Mouse (Mus musculus) T-helper 1 cell (primary cell): ENCODE data around the gene C130050O18Rik.

ENCODE experiments used
- in situ Hi-C: fragments of 300-600 bp; cut with MboI, MseI; formaldehyde crosslinking; loops from one replicate; pipeline ENCODE4 v1.15.1; 2025; ENCODE audit warnings: high pct_unique_total_duplicates

Gene C130050O18Rik

DNA sequence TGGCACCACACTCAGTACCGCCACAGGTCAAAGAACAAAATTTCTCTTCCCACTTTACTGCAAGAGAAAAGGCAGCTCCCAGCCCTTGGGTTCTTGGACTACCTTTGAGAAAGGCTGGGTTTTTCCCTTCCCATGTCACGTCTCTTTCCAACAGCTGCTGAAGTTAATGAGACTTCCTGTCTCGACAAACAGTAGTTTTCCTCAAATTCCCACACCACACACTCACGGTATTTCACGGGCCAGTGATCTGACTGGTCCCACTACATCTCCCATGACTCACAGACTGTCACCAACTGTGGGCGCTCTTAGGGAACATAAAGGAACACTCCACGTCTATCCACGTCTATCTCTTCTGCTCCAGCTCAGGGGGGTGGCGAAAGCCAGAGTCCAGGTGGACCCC is 20.1 kb downstream of the C130050O18Rik start:
- in situ Hi-C loops: loop anchor here (25.0 kb wide), 1 partner anchor 563 kb away; no protein-coding TSS in a partner anchor

DNA sequence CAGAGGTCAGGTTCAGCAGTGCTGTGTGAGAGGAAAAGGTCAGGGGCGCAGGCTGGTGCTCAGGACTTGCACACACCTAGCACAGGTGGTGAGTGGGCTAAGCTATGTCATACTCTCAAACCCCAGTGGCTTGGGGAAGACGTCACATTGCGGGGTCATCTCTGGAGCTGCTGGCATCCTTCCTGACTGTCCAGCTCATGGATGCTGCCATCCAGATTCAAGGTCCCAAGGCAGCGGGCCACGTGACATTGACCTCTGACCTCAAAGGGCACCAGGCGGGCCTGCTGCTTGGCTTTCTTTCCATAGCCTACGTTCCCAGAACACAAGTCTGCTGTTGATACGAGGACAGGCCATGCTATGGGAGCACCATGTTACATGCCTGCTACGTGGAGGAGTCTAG is 21.9 kb downstream of the C130050O18Rik start:
- in situ Hi-C loops: loop anchor here (25.0 kb wide), 1 partner anchor 565 kb away; no protein-coding TSS in a partner anchor

DNA sequence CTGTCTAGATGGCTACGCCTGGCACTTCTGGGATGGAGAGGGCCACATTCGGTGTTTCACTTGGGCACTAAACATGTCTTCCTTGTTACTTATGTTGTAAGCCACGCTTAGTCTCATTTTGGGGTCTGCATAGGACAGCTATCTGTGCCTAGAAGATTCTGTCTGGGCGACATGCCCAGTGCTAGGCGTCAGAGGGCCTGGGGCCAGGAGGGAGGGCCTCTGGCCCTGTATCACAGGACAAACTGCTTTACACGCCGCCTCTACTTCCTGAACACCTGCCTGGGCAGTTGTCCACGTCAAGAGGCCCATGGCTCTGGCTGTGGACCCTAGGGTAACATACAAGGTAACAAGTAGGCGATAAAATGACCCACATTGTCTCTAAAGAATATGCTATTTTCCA is 22.9 kb downstream of the C130050O18Rik start:
- in situ Hi-C loops: loop anchor here (25.0 kb wide), 1 partner anchor 566 kb away; no protein-coding TSS in a partner anchor

DNA sequence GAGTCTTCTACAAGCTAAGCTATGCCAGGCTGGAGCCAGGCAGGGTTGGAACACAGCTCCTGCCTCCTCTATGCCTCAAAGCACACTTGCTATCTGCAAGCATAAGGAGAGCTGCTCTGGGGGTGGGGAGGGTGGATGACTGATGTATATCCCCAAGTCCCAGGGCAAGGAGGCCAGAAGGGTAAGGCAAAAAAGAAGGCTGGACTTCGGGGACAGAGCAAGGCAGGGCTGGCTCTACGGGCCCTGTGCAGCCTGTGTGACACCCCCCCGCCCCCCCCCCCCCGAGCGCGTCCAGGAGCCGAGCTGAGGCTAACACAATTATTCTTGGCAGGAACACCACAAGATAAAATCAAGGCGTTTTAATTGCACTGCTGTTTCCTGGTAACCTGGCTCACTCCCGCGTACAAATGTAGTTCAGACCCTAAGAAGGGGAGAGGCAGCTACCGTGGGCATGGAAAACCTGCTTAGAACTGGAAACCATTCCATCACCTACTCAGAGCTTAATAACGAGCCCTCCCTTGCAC is 24.8 kb downstream of the C130050O18Rik start:
- in situ Hi-C loops: loop anchor here (25.0 kb wide), 1 partner anchor 568 kb away; no protein-coding TSS in a partner anchor

DNA sequence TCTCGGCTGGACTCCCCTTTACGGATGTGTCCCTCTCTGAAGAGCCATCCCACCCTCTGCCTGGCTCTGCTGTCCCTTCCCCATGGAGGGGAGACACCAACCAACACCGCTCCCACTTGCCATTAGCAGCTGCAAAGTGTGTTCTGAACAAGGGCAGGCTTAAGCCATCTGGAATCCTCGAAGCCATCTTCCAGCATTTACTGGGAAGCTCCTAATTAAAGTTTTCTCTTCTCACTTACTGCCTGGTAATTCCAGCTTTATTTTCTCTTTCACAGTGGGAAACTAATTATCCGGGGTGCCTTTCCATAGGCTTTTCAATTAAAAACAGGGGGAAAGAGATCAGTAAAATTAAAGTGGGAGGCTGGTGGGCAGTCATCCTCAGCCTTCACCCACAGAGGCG is 27.3 kb downstream of the C130050O18Rik start:
- in situ Hi-C loops: loop anchor here (25.0 kb wide), 1 partner anchor 570 kb away; no protein-coding TSS in a partner anchor

DNA sequence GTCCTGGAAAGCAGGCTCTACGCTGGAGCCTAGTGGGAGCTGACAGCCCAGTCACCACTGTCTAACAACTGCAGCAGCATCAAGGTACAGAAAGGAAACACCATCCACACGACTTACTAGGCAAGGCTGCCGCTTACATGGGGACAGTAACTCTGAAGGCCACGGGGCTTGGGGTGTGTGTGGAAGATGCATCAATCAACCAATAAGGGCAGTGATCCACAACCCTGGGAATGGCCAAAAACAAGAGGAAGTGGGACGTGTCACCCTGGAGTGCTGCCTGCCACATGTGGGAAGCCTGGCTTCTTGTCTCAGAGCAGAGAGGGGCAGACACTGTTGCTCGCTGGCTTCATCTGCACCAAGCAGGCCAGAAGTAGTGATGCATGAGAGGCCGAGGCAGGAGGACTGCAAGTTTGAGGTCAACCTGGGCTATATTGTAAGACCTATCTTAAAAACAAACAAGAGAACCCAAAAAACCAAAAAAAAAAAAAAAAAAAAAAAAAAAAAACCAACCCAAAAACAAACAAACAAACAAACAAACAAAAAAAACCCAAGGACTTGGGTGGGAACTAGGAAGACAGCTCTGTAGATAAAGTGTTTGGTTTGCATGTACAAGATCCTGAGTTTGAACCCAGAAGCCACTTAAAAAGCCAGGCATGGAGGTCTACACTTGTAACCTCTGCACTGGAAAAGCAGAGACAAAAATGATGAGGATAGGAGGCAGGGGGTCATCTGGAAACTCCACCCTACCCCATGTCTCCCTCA is 27.8 kb downstream of the C130050O18Rik start:
- in situ Hi-C loops: loop anchor here (25.0 kb wide), 1 partner anchor 571 kb away; no protein-coding TSS in a partner anchor

DNA sequence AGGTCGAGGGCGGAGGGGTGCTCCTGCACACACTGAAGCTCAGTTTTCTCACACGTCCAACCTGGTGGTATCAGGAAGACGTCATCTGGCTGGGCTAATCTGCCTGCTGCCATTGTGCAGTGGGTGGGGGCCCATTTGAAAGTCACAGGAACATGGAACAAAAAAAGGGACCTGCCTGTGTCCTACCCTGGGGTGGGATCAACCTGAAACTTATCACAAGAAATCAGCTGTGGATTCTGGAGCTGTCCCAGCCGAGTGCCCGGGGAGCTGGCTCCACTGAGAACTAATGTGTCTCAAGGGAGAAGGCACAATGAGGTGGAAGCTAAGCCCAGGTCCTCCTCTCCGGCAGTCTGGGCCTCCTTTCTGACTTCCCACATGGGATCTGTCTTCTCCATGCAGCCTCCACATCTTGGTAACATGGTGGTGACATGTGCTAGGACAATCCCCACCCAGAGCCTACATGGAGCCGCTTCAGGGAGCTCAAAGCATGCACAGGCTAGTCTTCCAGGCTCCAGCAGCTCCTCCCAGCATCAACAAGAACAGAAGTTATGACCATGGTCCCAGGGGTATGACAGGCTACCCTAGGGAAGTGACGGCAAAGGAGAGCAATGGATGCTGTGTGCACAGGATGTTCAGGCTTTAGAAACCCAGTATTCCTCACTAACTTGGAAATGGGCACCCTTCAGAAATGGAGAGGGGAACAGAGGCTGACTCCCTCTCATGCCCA is 28.9 kb downstream of the C130050O18Rik start:
- in situ Hi-C loops: loop anchor here (25.0 kb wide), 1 partner anchor 572 kb away; no protein-coding TSS in a partner anchor

DNA sequence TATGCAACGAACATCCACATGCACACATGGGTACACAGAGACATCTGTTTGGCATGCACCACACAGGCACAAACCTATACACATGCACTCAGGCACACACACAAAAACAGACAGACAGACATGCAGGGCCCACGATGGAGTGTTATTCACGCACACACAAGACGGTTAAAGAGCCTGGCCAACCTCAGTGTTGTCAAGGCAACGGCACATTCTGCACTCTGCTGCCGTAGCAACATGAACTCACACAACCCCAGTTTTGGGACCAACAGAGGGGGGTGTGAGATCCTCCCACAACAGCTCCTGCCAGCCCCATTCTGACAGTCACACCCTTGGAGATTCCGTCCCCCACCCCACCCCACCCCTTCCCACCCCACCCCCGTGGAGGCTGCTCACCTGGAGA is 29.9 kb downstream of the C130050O18Rik start:
- in situ Hi-C loops: loop anchor here (25.0 kb wide), 1 partner anchor 573 kb away; no protein-coding TSS in a partner anchor

DNA sequence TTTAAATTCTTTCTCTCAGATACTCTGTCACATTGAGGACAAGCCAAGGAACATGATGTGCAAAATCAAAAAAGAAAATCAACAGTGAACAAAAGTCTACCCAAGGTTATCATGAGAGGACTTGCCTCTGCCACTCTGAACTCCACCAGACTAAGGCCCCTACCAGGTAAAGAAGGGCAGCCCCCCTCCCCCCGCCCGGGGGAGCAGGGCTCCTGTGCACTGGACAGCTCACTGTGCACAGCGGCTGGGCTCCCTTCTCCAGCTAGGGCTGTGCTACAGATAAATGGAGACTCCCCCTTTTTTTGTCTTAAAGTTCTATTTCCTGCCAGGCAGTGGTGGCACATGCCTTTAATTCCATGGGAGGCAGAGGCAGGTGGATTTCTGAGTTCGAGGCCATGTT is 32.7 kb downstream of the C130050O18Rik start:
- in situ Hi-C loops: loop anchor here (25.0 kb wide), 1 partner anchor 575 kb away; no protein-coding TSS in a partner anchor

DNA sequence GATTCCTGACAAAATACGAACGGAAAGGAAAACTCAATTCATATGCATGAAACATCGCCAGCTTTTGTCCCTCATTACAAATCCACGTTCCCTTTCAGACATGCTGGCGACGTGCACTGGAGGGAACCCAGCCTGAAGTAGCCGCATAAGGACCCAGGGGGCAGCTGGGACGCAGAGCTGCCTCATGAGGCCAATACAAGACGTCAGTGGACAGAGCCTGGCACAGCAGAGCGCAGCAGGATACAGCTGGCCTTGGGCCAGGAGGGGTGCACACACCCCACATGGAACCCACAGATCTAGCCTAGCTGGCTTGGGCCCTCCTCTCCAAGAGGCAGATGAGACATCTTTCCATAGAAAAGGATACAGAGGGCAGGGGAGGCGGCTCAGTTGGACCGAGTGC is 33.4 kb downstream of the C130050O18Rik start:
- in situ Hi-C loops: loop anchor here (25.0 kb wide), 1 partner anchor 576 kb away; no protein-coding TSS in a partner anchor

DNA sequence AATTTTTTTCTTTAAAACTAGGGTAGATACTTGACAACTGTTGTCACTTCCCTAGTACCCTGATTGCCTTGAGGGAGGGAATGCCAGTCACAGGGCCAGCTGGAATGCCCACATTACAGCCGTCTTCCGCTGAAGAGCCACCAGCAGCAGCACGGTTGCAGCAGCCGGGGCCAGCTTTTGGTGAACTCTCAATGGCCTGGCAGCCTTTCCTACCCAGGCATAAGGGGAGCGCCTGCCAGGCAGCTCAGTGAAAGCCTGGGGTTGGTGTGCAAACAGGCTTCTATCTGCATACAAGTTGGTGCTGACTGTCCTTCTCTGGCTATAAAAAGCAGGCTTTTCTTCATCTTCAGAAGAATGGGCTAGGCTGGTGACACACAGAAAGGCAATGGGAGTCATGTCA is 35.4 kb downstream of the C130050O18Rik start:
- in situ Hi-C loops: loop anchor here (25.0 kb wide), 1 partner anchor 578 kb away; no protein-coding TSS in a partner anchor

DNA sequence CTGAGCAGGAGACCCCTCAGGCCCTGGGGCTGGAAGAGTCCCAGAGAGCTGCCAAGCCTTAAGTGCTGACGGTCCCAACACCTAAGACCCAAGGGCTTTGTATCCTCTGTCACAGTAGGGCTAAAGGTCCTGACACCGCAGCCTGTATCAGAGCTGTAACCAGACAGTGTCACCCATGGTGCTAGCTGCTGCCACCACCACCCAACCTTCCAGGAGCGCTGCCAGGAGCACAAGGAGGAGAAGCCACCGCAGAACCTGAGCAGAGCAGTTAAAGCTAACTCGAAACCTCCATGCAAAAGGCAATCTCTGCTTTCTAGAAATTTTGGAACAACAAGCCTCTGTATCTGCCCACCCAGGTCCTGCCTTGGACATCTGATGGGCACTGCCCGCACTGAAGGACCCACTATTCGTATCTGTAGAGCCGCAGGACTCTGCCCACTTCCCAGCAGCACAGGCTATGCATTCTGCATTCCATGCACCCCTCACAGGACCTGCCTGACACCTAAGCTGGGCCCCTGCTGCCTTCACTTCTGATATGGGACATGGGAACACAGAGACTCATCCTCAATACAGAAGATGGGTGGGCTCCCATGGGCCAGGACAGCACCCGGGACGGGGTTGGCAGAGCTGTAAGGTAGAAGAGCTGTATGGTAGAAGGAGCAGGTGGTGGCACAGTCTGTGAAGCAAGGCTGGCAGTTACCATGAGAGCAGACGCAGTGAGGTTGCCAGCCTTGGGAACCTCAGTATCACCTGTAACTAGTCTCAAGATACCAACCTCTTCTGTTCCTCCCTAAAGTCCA is 36.0 kb downstream of the C130050O18Rik start:
- in situ Hi-C loops: loop anchor here (25.0 kb wide), 1 partner anchor 579 kb away; no protein-coding TSS in a partner anchor

DNA sequence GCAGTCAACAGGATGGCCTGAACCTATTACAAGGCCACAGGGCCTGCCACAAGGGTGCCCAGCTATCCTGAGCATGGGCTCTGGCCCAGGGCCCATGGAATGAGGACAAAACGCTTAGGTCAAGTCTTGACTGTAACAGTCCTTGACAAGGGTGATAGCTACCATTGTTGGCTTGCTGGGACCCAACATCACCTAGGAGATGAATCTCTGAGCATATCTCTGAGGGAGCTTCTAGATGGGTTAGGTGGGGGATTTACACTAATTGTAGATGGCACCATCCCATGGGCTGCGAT is 36.6 kb downstream of the C130050O18Rik start:
- in situ Hi-C loops: loop anchor here (25.0 kb wide), 1 partner anchor 579 kb away; no protein-coding TSS in a partner anchor

DNA sequence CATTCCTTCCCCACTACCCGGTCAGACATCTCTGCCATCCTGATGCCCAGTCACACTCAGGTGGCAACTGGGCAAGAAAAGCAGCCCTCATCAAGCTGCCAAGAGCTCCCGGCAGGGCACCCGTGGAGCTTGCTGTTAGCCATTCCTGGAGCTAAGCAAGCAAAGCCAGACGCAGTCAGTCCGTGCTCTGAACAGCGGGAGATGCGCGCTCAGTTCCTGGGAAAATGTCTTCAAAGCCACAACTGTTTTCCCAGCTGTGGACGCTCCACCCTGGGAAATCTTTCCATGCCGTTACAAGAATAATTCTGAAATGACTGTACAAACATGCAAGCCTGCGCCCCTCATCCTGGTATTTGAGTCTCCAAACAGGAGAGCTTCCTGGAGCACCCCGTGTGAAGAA is 37.3 kb downstream of the C130050O18Rik start:
- in situ Hi-C loops: loop anchor here (25.0 kb wide), 1 partner anchor 580 kb away; no protein-coding TSS in a partner anchor

DNA sequence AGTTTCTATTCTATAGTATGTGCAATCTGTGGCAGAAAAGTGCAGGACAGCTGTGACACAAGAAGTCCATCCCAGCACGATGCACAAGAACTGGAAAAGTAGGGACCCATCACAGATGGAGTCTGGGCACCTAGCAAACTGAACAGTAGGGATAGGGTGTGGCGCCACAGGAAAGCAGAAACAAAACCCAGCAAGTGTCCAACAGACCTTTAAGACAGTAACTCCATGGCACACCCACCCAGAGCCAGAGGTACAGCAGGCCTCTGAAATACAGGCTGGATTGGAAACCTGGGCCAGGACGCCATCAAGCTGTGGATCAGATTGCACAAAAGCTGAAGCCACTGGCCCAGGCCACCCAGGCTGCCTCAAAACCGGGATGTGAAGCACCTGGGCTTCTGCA is 37.9 kb downstream of the C130050O18Rik start:
- in situ Hi-C loops: loop anchor here (25.0 kb wide), 1 partner anchor 581 kb away; no protein-coding TSS in a partner anchor

DNA sequence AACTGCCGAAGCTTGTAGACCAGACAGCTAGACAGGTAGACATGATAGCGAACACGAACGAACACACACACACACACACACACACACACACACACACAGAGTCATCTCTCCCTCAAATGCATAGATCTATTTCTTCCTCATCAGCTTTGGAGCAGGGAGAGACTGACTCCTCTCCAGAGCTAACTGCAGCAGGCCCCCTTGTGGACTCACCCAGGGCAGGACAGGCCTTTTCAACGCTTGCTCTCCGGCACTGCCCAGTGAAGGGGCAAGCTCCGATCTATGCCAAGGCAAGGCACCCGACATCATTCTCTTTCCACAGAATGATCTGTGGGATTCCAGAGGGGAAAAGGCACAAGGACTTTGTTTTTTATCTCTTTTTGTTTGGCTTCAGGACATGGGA is 40.2 kb downstream of the C130050O18Rik start:
- in situ Hi-C loops: loop anchor here (25.0 kb wide), 1 partner anchor 583 kb away; no protein-coding TSS in a partner anchor

DNA sequence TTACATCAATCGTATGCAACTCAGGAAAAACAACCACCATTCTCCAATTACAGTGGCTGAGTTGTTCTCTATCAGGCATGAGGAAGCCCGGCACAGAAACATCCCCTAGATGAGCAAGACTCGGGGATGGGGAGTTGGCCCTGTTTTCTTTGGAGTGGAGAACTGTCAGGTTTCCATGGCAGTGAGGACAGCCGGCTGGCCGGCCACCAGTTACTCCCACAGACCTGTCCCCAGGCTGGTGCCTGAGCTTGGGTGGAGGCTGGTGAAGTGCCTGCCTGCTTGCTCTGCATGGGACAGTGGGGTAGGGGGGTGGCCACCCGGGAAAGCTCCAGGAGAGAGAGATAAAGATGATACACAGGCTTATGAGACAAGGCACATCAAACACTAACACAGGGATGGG is 42.9 kb downstream of the C130050O18Rik start:
- in situ Hi-C loops: loop anchor here (25.0 kb wide), 1 partner anchor 586 kb away; no protein-coding TSS in a partner anchor

DNA sequence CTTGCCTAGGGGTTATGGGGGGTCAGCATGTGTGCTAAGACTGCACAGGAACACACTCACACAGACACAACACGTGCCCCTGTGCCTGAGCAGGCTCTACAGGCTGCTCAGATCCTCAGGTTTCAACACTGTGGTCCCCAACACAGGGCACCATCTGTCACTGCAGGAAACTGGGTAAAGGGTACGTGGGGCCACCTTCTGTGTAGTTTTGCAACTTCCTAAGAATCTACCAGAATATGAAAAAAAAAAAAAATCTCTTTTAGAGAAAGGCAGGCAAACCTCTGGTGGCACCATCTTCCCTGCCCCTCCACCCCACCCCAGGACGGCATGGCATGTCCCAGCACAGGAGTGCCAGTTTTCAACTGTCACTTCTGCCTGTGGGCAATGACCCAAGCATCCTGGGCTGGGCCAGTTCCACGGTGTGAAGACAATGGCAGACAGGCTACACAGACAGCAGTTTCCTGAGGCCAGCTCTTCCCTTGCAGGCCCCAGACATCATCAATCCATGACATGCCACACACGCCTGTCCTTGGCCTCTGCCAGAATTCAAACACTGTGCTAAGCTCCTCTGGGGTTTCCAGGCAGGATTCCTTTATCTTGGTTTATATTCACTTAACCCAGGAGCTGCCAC is 44.2 kb downstream of the C130050O18Rik start:
- in situ Hi-C loops: loop anchor here (25.0 kb wide), 1 partner anchor 587 kb away; no protein-coding TSS in a partner anchor

DNA sequence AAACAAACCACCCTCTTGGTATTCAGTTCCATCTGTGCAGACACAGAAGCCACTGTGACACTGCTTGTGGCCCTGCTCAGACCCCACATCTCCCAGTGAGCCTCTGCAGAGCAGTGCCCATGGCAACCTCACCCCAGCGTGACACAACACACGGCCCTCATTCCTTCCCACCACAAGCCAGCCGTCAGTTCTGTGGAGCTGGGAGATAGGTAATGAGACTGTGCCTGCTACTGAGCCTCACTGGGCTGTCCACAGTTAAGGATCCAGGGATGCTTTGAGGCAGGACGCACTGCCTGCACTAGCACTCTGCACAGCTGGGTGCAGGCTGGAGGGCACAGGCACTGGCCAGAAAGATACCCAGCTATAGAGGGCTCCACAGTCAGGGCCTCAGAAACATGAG is 44.8 kb downstream of the C130050O18Rik start:
- in situ Hi-C loops: loop anchor here (25.0 kb wide), 1 partner anchor 588 kb away; no protein-coding TSS in a partner anchor

DNA sequence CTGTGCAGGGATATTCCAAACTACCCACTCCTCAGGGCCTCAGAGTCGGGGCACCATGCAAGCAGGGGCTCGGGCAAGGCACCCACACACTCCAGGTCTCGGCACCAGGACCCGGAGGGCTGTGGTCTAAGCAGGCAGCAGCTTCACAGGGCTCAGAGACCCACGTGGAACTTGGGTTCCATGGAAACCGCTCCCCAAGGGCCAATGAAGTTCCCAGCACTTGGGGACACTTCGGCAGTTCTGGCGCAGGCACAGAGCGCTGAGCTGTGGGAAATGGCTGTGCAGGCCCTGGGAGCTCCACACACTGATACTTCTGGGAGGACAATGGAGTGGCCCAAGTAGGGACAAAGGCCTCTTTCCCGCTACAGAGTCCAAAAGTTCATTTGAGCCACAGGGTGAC is 48.0 kb downstream of the C130050O18Rik start:
- in situ Hi-C loops: no loop called here
